Mouse (Mus musculus): ENCODE data around the gene Ick.

GRCm38 (mm10) chr9:78135658-78136057, 26.7 kb downstream of the Ick start:
- TF ChIP-seq POLR2A (IDR thresholded peaks at IDR 0.05; ENCODE audit: low read depth, low read length) (no peak), CTCF (conservative IDR thresholded peaks at IDR 0.05; ENCODE audit: insufficient read depth, insufficient read length, low read depth, low read length) (no peak)

Data from kidney, adult 2 months (tissue).